In the genomic region with DNA sequence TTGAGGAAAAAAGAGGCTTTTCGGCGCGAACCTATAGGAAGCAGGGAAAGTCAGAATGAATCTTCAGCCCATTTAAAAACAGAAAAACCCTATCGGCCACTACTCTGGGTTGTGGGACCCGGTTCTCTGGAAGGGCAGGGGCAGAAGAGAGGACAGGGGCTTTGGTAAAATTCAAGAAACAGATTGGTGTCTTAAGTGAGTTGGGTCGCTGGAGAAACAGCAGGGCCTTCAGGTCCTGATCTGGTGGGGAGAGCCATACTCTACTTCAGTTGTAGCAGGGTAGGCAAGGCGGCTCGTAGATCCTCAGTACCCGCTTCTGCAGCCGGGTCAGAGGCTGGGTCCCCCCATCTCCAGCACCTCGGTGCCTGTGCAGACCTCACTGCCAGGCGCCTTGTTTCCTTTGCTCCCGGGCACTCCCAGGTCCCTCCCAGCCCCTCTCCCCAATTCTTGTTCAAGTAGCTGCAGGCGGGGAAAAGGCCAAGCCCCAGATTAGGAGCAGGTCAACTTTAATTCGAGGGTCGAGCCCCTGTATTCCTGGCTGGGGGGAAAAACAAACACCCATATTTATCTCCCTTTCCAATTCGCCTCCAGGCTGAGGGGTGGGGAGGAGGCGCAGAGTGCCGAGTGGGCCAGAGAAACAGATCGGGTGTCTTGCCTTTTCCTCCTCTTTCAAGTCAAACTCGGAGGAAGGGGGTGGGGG, we compare ENCODE assay signal across 8 mouse cellular contexts. TPM values are rescaled to one million over a fixed set of nuclear protein-coding genes. Genes with fewer than 3 reads are reported as not detected.
DNase-seq lines count a peak whose midpoint lies in the region; ATAC-seq lines count a peak whose summit lies in the region.

No protein-coding gene starts in this region.

- H3K4me1 ChIP-seq in forebrain, embryonic 10.5 days, result peaks cover 76% of the 10 kb centered on the region
- H3K4me1 ChIP-seq in limb, embryonic 11.5 days (ENCODE audit: control insufficient read depth, insufficient read depth, low read length), result peaks cover 17% of the 10 kb centered on the region; the same call in 1 of the 2 replicates
- peaks cover 51% of the 10 kb centered on the region for H3K4me1 ChIP-seq in neural tube, embryonic 15.5 days

- peak overlapping the region; percentile 90 for H3K27ac ChIP-seq in forebrain, embryonic 10.5 days
- H3K27ac ChIP-seq in limb, embryonic 11.5 days (replicated peaks; ENCODE audit: low read depth, low read length), result peak overlapping the region; percentile 48
- peak overlapping the region; percentile 94 for H3K27ac ChIP-seq in neural tube, embryonic 15.5 days (replicated peaks)

- peaks cover 35% of the 10 kb centered on the region for H3K36me3 ChIP-seq in forebrain, embryonic 10.5 days (replicated peaks)
- H3K36me3 ChIP-seq in limb, embryonic 11.5 days (ENCODE audit: control insufficient read depth, insufficient read depth, low read length), result no peaks in the 10 kb centered on the region
- H3K36me3 ChIP-seq in neural tube, embryonic 15.5 days, result no peaks in the 10 kb centered on the region

- peak; percentile 13 for DNase-seq in kidney, adult 9 months
- no peak for DNase-seq in kidney, adult 8-10 months
- peak; percentile 55 for DNase-seq in forebrain, embryonic 10.5 days (ENCODE audit: extremely low spot score, low spot score)
- peak; percentile 63 for DNase-seq in limb, embryonic 11.5 days (ENCODE audit: low spot score)
- no peak for DNase-seq in thymus, postnatal 36 days
- no peak for DNase-seq in spleen, postnatal 14 days (ENCODE audit: low spot score in 2 of 2)
- no peak for DNase-seq in natural killer cell, adult 2 months (ENCODE audit: low spot score in 2 of 2)

- H3K27me3 ChIP-seq in forebrain, embryonic 10.5 days (ENCODE audit: poor library complexity, severe bottlenecking), result peaks cover 63% of the 10 kb centered on the region
- no peaks in the 10 kb centered on the region for H3K27me3 ChIP-seq in limb, embryonic 11.5 days (ENCODE audit: control insufficient read depth, insufficient read depth, low read length)
- H3K27me3 ChIP-seq in neural tube, embryonic 15.5 days (replicated peaks), result no peaks in the 10 kb centered on the region

- WGBS in forebrain, embryonic 10.5 days, result 2% methylated on average over 21 of the region's 21 CpGs
- 2% methylated on average over 21 of the region's 21 CpGs for WGBS in limb, embryonic 11.5 days
- WGBS in neural tube, embryonic 15.5 days, result 4% methylated on average over 21 of the region's 21 CpGs

- H3K9me3 ChIP-seq in forebrain, embryonic 10.5 days, result no peaks in the 10 kb centered on the region
- no peaks in the 10 kb centered on the region for H3K9me3 ChIP-seq in limb, embryonic 11.5 days (ENCODE audit: control insufficient read depth, low read length)
- H3K9me3 ChIP-seq in neural tube, embryonic 15.5 days (replicated peaks), result no peaks in the 10 kb centered on the region

- H3K4me3 ChIP-seq in forebrain, embryonic 10.5 days, result peak overlapping the region; percentile 76
- peak overlapping the region; percentile 64 for H3K4me3 ChIP-seq in limb, embryonic 11.5 days (ENCODE audit: low read depth, low read length)
- peak overlapping the region; percentile 61 for H3K4me3 ChIP-seq in neural tube, embryonic 15.5 days (replicated peaks)

- ATAC-seq in limb, embryonic 11.5 days (ENCODE audit: insufficient number of reproducible peaks, low FRiP score, low TSS enrichment, low read depth), result no peak
- no peak for ATAC-seq in neural tube, embryonic 15.5 days (ENCODE audit: low FRiP score)

- peak overlapping the region; percentile 89 for H3K4me2 ChIP-seq in limb, embryonic 11.5 days (ENCODE audit: low read depth, severe bottlenecking)
- H3K4me2 ChIP-seq in neural tube, embryonic 15.5 days, result peak overlapping the region; percentile 81

- peak overlapping the region; percentile 90 for H3K9ac ChIP-seq in limb, embryonic 11.5 days (ENCODE audit: low read length)
- peak overlapping the region; percentile 75 for H3K9ac ChIP-seq in neural tube, embryonic 15.5 days (replicated peaks)

RNA-seq across cellular contexts. Expression of gene Meis2, which starts 4.8 kb away (rescaled TPM):
- polyA plus RNA-seq in forebrain, embryonic 10.5 days (2016; fragmentation: Nextera tagmentation; extraction: Ambion mirVana), result 32.5 TPM in 2 replicates
- 51.4 and 53.9 TPM in 2 replicates for polyA plus RNA-seq in limb, embryonic 11.5 days (2014; fragmentation: Nextera tagmentation; extraction: Ambion mirVana)
- 74.4 and 95.5 TPM in 2 replicates for polyA plus RNA-seq in neural tube, embryonic 15.5 days (2015; fragmentation: Nextera tagmentation; extraction: Ambion mirVana)

Comparison
In these comparisons a context has a peak if more than half of its experiments do, and no peak if none do; other contexts are left out.
1. DNase-seq: peak in kidney, adult 9 months (single experiment), forebrain, embryonic 10.5 days (single experiment) and limb, embryonic 11.5 days (single experiment); none in kidney, adult 8-10 months (0 of 2), thymus, postnatal 36 days (0 of 2), spleen, postnatal 14 days (0 of 2) and natural killer cell, adult 2 months (0 of 2).
2. Peak in every context shown above with its lines, with median percentiles within 50 percentile points of each other: H3K27ac ChIP-seq and H3K4me3 ChIP-seq.